Mouse (Mus musculus) mesoderm, embryonic 11.5 days (tissue): Measurements from ENCODE around the gene Gm20605.

Experiments used
- DNase-seq: peaks from one replicate; pipeline ENCODE4 v3.0.0-alpha.2; 2012; ENCODE audit warnings: low read depth, low spot score

Gene Gm20605

GRCm38 (mm10) chr5:137628498-137629305, at the start of gene Gm20605, which contains the start of the genes Fbxo24 and Lrch4:
Gm20605 (plus strand) TSS chr5:137629175.
Fbxo24 (minus strand) TSS chr5:137629002.
Lrch4 (plus strand) TSS chr5:137629121.
- peak; percentile 100 for DNase-seq

GRCm38 (mm10) chr5:137580246-137580645, 48.7 kb upstream of the Gm20605 start:
- DNase-seq: no peak

GRCm38 (mm10) chr5:137582702-137583101, 46.3 kb upstream of the Gm20605 start:
- DNase-seq: no peak

- peak; percentile 67 for DNase-seq
Observed at GRCm38 (mm10) chr5:137583670-137584169, 45.3 kb upstream of the Gm20605 start.

- peak; percentile 69 for DNase-seq
Observed at GRCm38 (mm10) chr5:137584976-137585375, 44.0 kb upstream of the Gm20605 start.

- DNase-seq: no peak
Observed at GRCm38 (mm10) chr5:137590507-137590906, 38.5 kb upstream of the Gm20605 start.

GRCm38 (mm10) chr5:137595921-137596320, 33.1 kb upstream of the Gm20605 start:
- no peak for DNase-seq

- no peak for DNase-seq
Observed at GRCm38 (mm10) chr5:137596601-137597261, 32.2 kb upstream of the Gm20605 start.

- no peak for DNase-seq
Observed at GRCm38 (mm10) chr5:137597625-137598024, 31.4 kb upstream of the Gm20605 start.

- DNase-seq: no peak
Observed at GRCm38 (mm10) chr5:137598100-137598826, 30.7 kb upstream of the Gm20605 start.

GRCm38 (mm10) chr5:137599600-137599999, 29.4 kb upstream of the Gm20605 start:
- no peak for DNase-seq

- DNase-seq: no peak
Observed at GRCm38 (mm10) chr5:137600281-137600618, 28.7 kb upstream of the Gm20605 start.

- peak; percentile 98 for DNase-seq
Observed at GRCm38 (mm10) chr5:137600619-137601364, 28.2 kb upstream of the Gm20605 start, which contains the start of gene Mospd3. Mospd3 (minus strand) TSS chr5:137601058.

GRCm38 (mm10) chr5:137601365-137601729, 27.6 kb upstream of the Gm20605 start:
- no peak for DNase-seq

- no peak for DNase-seq
Observed at GRCm38 (mm10) chr5:137607860-137608653, 20.9 kb upstream of the Gm20605 start.

GRCm38 (mm10) chr5:137608654-137609190, 20.3 kb upstream of the Gm20605 start:
- no peak for DNase-seq

- DNase-seq: no peak
Observed at GRCm38 (mm10) chr5:137609292-137609691, 19.7 kb upstream of the Gm20605 start.

GRCm38 (mm10) chr5:137610056-137610455, 18.9 kb upstream of the Gm20605 start:
- no peak for DNase-seq

GRCm38 (mm10) chr5:137610548-137611244, 18.3 kb upstream of the Gm20605 start:
- peak; percentile 93 for DNase-seq

GRCm38 (mm10) chr5:137611245-137611602, 17.8 kb upstream of the Gm20605 start:
- peak; percentile 77 for DNase-seq
